Mouse (Mus musculus): Measurements from ENCODE around the gene Krt24. TPM values are rescaled to one million over a fixed set of nuclear protein-coding genes. Genes with fewer than 3 reads are reported as not detected.

The Krt24 gene
- polyA plus RNA-seq, 1 experiment from 2014 or later: not detected

GRCm38 (mm10) chr11:99272721-99273120 lies 12.3 kb downstream of the Krt24 start:
- WGBS: 84% methylated on average over 4 of the region's 4 CpGs

GRCm38 (mm10) chr11:99269192-99269591 lies 15.9 kb downstream of the Krt24 start:
- no peak overlapping the region for H3K9ac ChIP-seq (ENCODE audit: low read length)
- DNase-seq (ENCODE audit: low spot score): no peak
- no peaks in the 10 kb centered on the region for H3K27me3 ChIP-seq (ENCODE audit: control insufficient read depth, insufficient read depth, low read length)
- no peak for ATAC-seq (ENCODE audit: insufficient read depth, low FRiP score, low TSS enrichment)
- H3K4me3 ChIP-seq (ENCODE audit: low read depth, low read length): no peak overlapping the region
- H3K4me2 ChIP-seq (ENCODE audit: low read depth): no peak overlapping the region
- H3K9me3 ChIP-seq (ENCODE audit: control insufficient read depth, low read length): no peaks in the 10 kb centered on the region
- no peaks in the 10 kb centered on the region for H3K36me3 ChIP-seq (ENCODE audit: control insufficient read depth, insufficient read depth, low read length)
- no peaks in the 10 kb centered on the region for H3K4me1 ChIP-seq (ENCODE audit: control insufficient read depth, insufficient read depth, low read length)
- H3K27ac ChIP-seq (ENCODE audit: low read depth, low read length): no peak overlapping the region
- WGBS: 75% methylated on average over 7 of the region's 7 CpGs

More at GRCm38 (mm10) chr11:99272721-99273120, 12.3 kb downstream of the Krt24 start:
- Histone ChIP-seq H3K9me3 (ENCODE audit: control insufficient read depth, low read length) (no peaks in the 10 kb centered on the region), H3K4me2 (ENCODE audit: low read depth) (no peak overlapping the region), H3K4me1 (ENCODE audit: control insufficient read depth, insufficient read depth, low read length) (no peaks in the 10 kb centered on the region), H3K27me3 (ENCODE audit: control insufficient read depth, insufficient read depth, low read length) (no peaks in the 10 kb centered on the region), H3K4me3 (ENCODE audit: low read depth, low read length) (no peak overlapping the region), H3K9ac (ENCODE audit: low read length) (no peak overlapping the region), H3K36me3 (ENCODE audit: control insufficient read depth, insufficient read depth, low read length) (no peaks in the 10 kb centered on the region), H3K27ac (ENCODE audit: low read depth, low read length) (no peak overlapping the region)
- ATAC-seq (ENCODE audit: insufficient read depth, low FRiP score, low TSS enrichment): no peak
- no peak for DNase-seq (ENCODE audit: low spot score)

- 26% methylated on average over 9 of the region's 9 CpGs for WGBS
- ATAC-seq (ENCODE audit: insufficient read depth, low FRiP score, low TSS enrichment) (no peak), DNase-seq (ENCODE audit: low spot score) (no peak)
These were observed 19.3 kb downstream of the Krt24 start for GRCm38 (mm10) chr11:99265796-99266195.

GRCm38 (mm10) chr11:99265220-99265619 lies 19.8 kb downstream of the Krt24 start:
- H3K27ac ChIP-seq (ENCODE audit: low read depth, low read length): no peak overlapping the region
- WGBS: 83% methylated on average over 9 of the region's 9 CpGs
- ATAC-seq (ENCODE audit: insufficient read depth, low FRiP score, low TSS enrichment): no peak

More at GRCm38 (mm10) chr11:99265796-99266195, 19.3 kb downstream of the Krt24 start:
- H3K9me3 ChIP-seq (ENCODE audit: control insufficient read depth, low read length): no peaks in the 10 kb centered on the region
- no peak overlapping the region for H3K27ac ChIP-seq (ENCODE audit: low read depth, low read length)
- no peak overlapping the region for H3K4me2 ChIP-seq (ENCODE audit: low read depth)
- no peak overlapping the region for H3K9ac ChIP-seq (ENCODE audit: low read length)
- no peaks in the 10 kb centered on the region for H3K36me3 ChIP-seq (ENCODE audit: control insufficient read depth, insufficient read depth, low read length)
- no peaks in the 10 kb centered on the region for H3K4me1 ChIP-seq (ENCODE audit: control insufficient read depth, insufficient read depth, low read length)
- no peak overlapping the region for H3K4me3 ChIP-seq (ENCODE audit: low read depth, low read length)
- no peaks in the 10 kb centered on the region for H3K27me3 ChIP-seq (ENCODE audit: control insufficient read depth, insufficient read depth, low read length)

GRCm38 (mm10) chr11:99256213-99256612 lies 28.8 kb downstream of the Krt24 start:
- H3K9me3 ChIP-seq (ENCODE audit: control insufficient read depth, low read length): no peaks in the 10 kb centered on the region

More at GRCm38 (mm10) chr11:99265220-99265619, 19.8 kb downstream of the Krt24 start:
- Histone ChIP-seq H3K27me3 (ENCODE audit: control insufficient read depth, insufficient read depth, low read length) (no peaks in the 10 kb centered on the region), H3K36me3 (ENCODE audit: control insufficient read depth, insufficient read depth, low read length) (no peaks in the 10 kb centered on the region), H3K4me3 (ENCODE audit: low read depth, low read length) (no peak overlapping the region), H3K9me3 (ENCODE audit: control insufficient read depth, low read length) (no peaks in the 10 kb centered on the region), H3K4me2 (ENCODE audit: low read depth) (no peak overlapping the region), H3K9ac (ENCODE audit: low read length) (no peak overlapping the region), H3K4me1 (ENCODE audit: control insufficient read depth, insufficient read depth, low read length) (no peaks in the 10 kb centered on the region)
- no peak for DNase-seq (ENCODE audit: low spot score)

GRCm38 (mm10) chr11:99255316-99255715 lies 29.7 kb downstream of the Krt24 start:
- Histone ChIP-seq H3K4me2 (ENCODE audit: low read depth) (no peak overlapping the region), H3K9me3 (ENCODE audit: control insufficient read depth, low read length) (no peaks in the 10 kb centered on the region), H3K27me3 (ENCODE audit: control insufficient read depth, insufficient read depth, low read length) (no peaks in the 10 kb centered on the region), H3K4me1 (ENCODE audit: control insufficient read depth, insufficient read depth, low read length) (no peaks in the 10 kb centered on the region), H3K4me3 (ENCODE audit: low read depth, low read length) (no peak overlapping the region), H3K27ac (ENCODE audit: low read depth, low read length) (no peak overlapping the region), H3K36me3 (ENCODE audit: control insufficient read depth, insufficient read depth, low read length) (no peaks in the 10 kb centered on the region), H3K9ac (ENCODE audit: low read length) (no peak overlapping the region)
- DNase-seq (ENCODE audit: low spot score): no peak
- ATAC-seq (ENCODE audit: insufficient read depth, low FRiP score, low TSS enrichment): no peak
- WGBS: 96% methylated on average over 8 of the region's 8 CpGs

More at GRCm38 (mm10) chr11:99256213-99256612, 28.8 kb downstream of the Krt24 start:
- no peak overlapping the region for H3K4me2 ChIP-seq (ENCODE audit: low read depth)
- H3K4me3 ChIP-seq (ENCODE audit: low read depth, low read length): no peak overlapping the region
- no peak for ATAC-seq (ENCODE audit: insufficient read depth, low FRiP score, low TSS enrichment)
- DNase-seq (ENCODE audit: low spot score): no peak
- 74% methylated on average over 4 of the region's 4 CpGs for WGBS
- H3K9ac ChIP-seq (ENCODE audit: low read length): no peak overlapping the region
- no peak overlapping the region for H3K27ac ChIP-seq (ENCODE audit: low read depth, low read length)
- H3K36me3 ChIP-seq (ENCODE audit: control insufficient read depth, insufficient read depth, low read length): no peaks in the 10 kb centered on the region
- H3K27me3 ChIP-seq (ENCODE audit: control insufficient read depth, insufficient read depth, low read length): no peaks in the 10 kb centered on the region
- H3K4me1 ChIP-seq (ENCODE audit: control insufficient read depth, insufficient read depth, low read length): no peaks in the 10 kb centered on the region

GRCm38 (mm10) chr11:99253893-99254292 lies 31.2 kb downstream of the Krt24 start:
- H3K4me2 ChIP-seq (ENCODE audit: low read depth): no peak overlapping the region
- H3K9ac ChIP-seq (ENCODE audit: low read length): no peak overlapping the region
- H3K36me3 ChIP-seq (ENCODE audit: control insufficient read depth, insufficient read depth, low read length): no peaks in the 10 kb centered on the region
- no peak for ATAC-seq (ENCODE audit: insufficient read depth, low FRiP score, low TSS enrichment)
- no peak for DNase-seq (ENCODE audit: low spot score)
- H3K27ac ChIP-seq (ENCODE audit: low read depth, low read length): no peak overlapping the region
- no peak overlapping the region for H3K4me3 ChIP-seq (ENCODE audit: low read depth, low read length)
- no peaks in the 10 kb centered on the region for H3K27me3 ChIP-seq (ENCODE audit: control insufficient read depth, insufficient read depth, low read length)
- WGBS: 62% methylated on average over 2 of the region's 2 CpGs
- H3K4me1 ChIP-seq (ENCODE audit: control insufficient read depth, insufficient read depth, low read length): no peaks in the 10 kb centered on the region
- no peaks in the 10 kb centered on the region for H3K9me3 ChIP-seq (ENCODE audit: control insufficient read depth, low read length)

- ATAC-seq (ENCODE audit: insufficient read depth, low FRiP score, low TSS enrichment): no peak
- no peak overlapping the region for H3K4me2 ChIP-seq (ENCODE audit: low read depth)
- H3K27me3 ChIP-seq (ENCODE audit: control insufficient read depth, insufficient read depth, low read length): no peaks in the 10 kb centered on the region
- no peaks in the 10 kb centered on the region for H3K9me3 ChIP-seq (ENCODE audit: control insufficient read depth, low read length)
- no peak for DNase-seq (ENCODE audit: low spot score)
- 71% methylated on average over 8 of the region's 8 CpGs for WGBS
- no peak overlapping the region for H3K4me3 ChIP-seq (ENCODE audit: low read depth, low read length)
- no peak overlapping the region for H3K27ac ChIP-seq (ENCODE audit: low read depth, low read length)
- no peaks in the 10 kb centered on the region for H3K36me3 ChIP-seq (ENCODE audit: control insufficient read depth, insufficient read depth, low read length)
- H3K9ac ChIP-seq (ENCODE audit: low read length): no peak overlapping the region
- no peaks in the 10 kb centered on the region for H3K4me1 ChIP-seq (ENCODE audit: control insufficient read depth, insufficient read depth, low read length)
These were observed 32.4 kb downstream of the Krt24 start for GRCm38 (mm10) chr11:99252671-99253070.

GRCm38 (mm10) chr11:99250666-99251065 lies 34.4 kb downstream of the Krt24 start:
- Histone ChIP-seq H3K4me3 (ENCODE audit: low read depth, low read length) (no peak overlapping the region), H3K27me3 (ENCODE audit: control insufficient read depth, insufficient read depth, low read length) (no peaks in the 10 kb centered on the region), H3K36me3 (ENCODE audit: control insufficient read depth, insufficient read depth, low read length) (no peaks in the 10 kb centered on the region), H3K27ac (ENCODE audit: low read depth, low read length) (no peak overlapping the region), H3K4me1 (ENCODE audit: control insufficient read depth, insufficient read depth, low read length) (no peaks in the 10 kb centered on the region), H3K9me3 (ENCODE audit: control insufficient read depth, low read length) (no peaks in the 10 kb centered on the region), H3K4me2 (ENCODE audit: low read depth) (no peak overlapping the region), H3K9ac (ENCODE audit: low read length) (no peak overlapping the region)
- DNase-seq (ENCODE audit: low spot score) (no peak), ATAC-seq (ENCODE audit: insufficient read depth, low FRiP score, low TSS enrichment) (no peak)
- WGBS: 77% methylated on average over 3 of the region's 3 CpGs
